8 mouse cellular contexts compared by ENCODE assay signal in genomic region chr9:58583267-58583641, GRCm38 (mm10). TPM values are rescaled to one million over a fixed set of nuclear protein-coding genes. Genes with fewer than 3 reads are reported as not detected.
DNase-seq lines count a peak whose midpoint lies in the region; ATAC-seq lines count a peak whose summit lies in the region.

No protein-coding gene starts in this region.

- no peak for ATAC-seq in neural tube, embryonic 11.5 days (ENCODE audit: insufficient read depth, low FRiP score, low TSS enrichment)
- no peak for ATAC-seq in heart, embryonic 14.5 days (ENCODE audit: insufficient number of reproducible peaks, insufficient read depth, low FRiP score, low read depth)
- no peak for ATAC-seq in liver, embryonic 11.5 days (replicated peaks; ENCODE audit: low FRiP score)
- ATAC-seq in neural tube, embryonic 13.5 days (ENCODE audit: low read depth): no peak

- peaks cover 7% of the 10 kb centered on the region; the same call in 1 of the 2 replicates for H3K4me1 ChIP-seq in neural tube, embryonic 11.5 days (ENCODE audit: control insufficient read depth, insufficient read depth, low read length)
- peaks cover 3 to 14% of the 10 kb centered on the region in 2 experiments; a peak in 3 of 4 replicates for H3K4me1 ChIP-seq in heart, embryonic 14.5 days (ENCODE audit: control insufficient read depth in 2 of 2, insufficient read depth in 2 of 2, low read length in 2 of 2)
- peaks cover 9% of the 10 kb centered on the region for H3K4me1 ChIP-seq in liver, embryonic 11.5 days (replicated peaks; ENCODE audit: control insufficient read depth, insufficient read depth, low read length)
- H3K4me1 ChIP-seq in neural tube, embryonic 13.5 days (replicated peaks): peaks cover 28% of the 10 kb centered on the region

- H3K4me3 ChIP-seq in neural tube, embryonic 11.5 days (ENCODE audit: low read depth, low read length): peak overlapping the region; percentile 96
- peak overlapping the region; percentile 56 to 100 for H3K4me3 ChIP-seq in heart, embryonic 14.5 days (ENCODE audit: control insufficient read depth in 1 of 2, insufficient read depth in 1 of 2, low read depth in 1 of 2, low read length in 2 of 2)
- H3K4me3 ChIP-seq in liver, embryonic 11.5 days (ENCODE audit: low read depth, low read length): peak overlapping the region; percentile 95
- H3K4me3 ChIP-seq in neural tube, embryonic 13.5 days: peak overlapping the region; percentile 92

- no peaks in the 10 kb centered on the region for H3K36me3 ChIP-seq in neural tube, embryonic 11.5 days (ENCODE audit: control insufficient read depth, insufficient read depth, low read length)
- H3K36me3 ChIP-seq in heart, embryonic 14.5 days (ENCODE audit: control insufficient read depth, insufficient read depth, low read length): no peaks in the 10 kb centered on the region
- H3K36me3 ChIP-seq in liver, embryonic 11.5 days (ENCODE audit: control insufficient read depth, insufficient read depth, low read length): no peaks in the 10 kb centered on the region
- no peaks in the 10 kb centered on the region for H3K36me3 ChIP-seq in neural tube, embryonic 13.5 days

- DNase-seq in neural tube, embryonic 11.5 days (ENCODE audit: low spot score): peak; percentile 43
- DNase-seq in neural tube, embryonic 10.5 days (ENCODE audit: extremely low spot score, low spot score): no peak
- peak; percentile 35 for DNase-seq in c-Kit-positive CD71-positive TER-119-positive erythroid progenitor cells, embryonic 14.5 days (ENCODE audit: low spot score)
- no peak for DNase-seq in liver, embryonic 11.5 days (ENCODE audit: low spot score)
- no peak for DNase-seq in left cerebral cortex, adult 18-20 months (ENCODE audit: low spot score in 2 of 2)
- DNase-seq in ovary, postnatal 10 days (ENCODE audit: low spot score): no peak

- H3K4me2 ChIP-seq in neural tube, embryonic 11.5 days (ENCODE audit: low read depth): peak overlapping the region; percentile 49
- peak overlapping the region; percentile 83 for H3K4me2 ChIP-seq in heart, embryonic 14.5 days (ENCODE audit: low read length)
- H3K4me2 ChIP-seq in liver, embryonic 11.5 days: peak overlapping the region; percentile 70
- H3K4me2 ChIP-seq in neural tube, embryonic 13.5 days: peak overlapping the region; percentile 76

- H3K27ac ChIP-seq in neural tube, embryonic 11.5 days (ENCODE audit: low read depth, low read length): peak overlapping the region; percentile 97
- H3K27ac ChIP-seq in heart, embryonic 14.5 days (replicated peaks in 1 of 2; ENCODE audit: control insufficient read depth in 1 of 2, insufficient read depth in 1 of 2, low read depth in 2 of 2, low read length in 2 of 2): peak overlapping the region; percentile 88 to 95
- H3K27ac ChIP-seq in liver, embryonic 11.5 days (ENCODE audit: low read depth, low read length): peak overlapping the region; percentile 90
- peak overlapping the region; percentile 98 for H3K27ac ChIP-seq in neural tube, embryonic 13.5 days (replicated peaks)

- no peaks in the 10 kb centered on the region for H3K27me3 ChIP-seq in neural tube, embryonic 11.5 days (ENCODE audit: control insufficient read depth, insufficient read depth, low read length)
- H3K27me3 ChIP-seq in heart, embryonic 14.5 days (ENCODE audit: control insufficient read depth, insufficient read depth, low read length): no peaks in the 10 kb centered on the region
- H3K27me3 ChIP-seq in liver, embryonic 11.5 days (replicated peaks; ENCODE audit: control insufficient read depth, insufficient read depth, low read length): no peaks in the 10 kb centered on the region
- H3K27me3 ChIP-seq in neural tube, embryonic 13.5 days: no peaks in the 10 kb centered on the region

- 2% methylated on average over 8 of the region's 8 CpGs for WGBS in neural tube, embryonic 11.5 days
- 3% methylated on average over 8 of the region's 8 CpGs for WGBS in heart, embryonic 14.5 days
- 1% methylated on average over 8 of the region's 8 CpGs for WGBS in liver, embryonic 11.5 days
- under 1% methylated on average over 8 of the region's 8 CpGs for WGBS in neural tube, embryonic 13.5 days

- no peaks in the 10 kb centered on the region for H3K9me3 ChIP-seq in neural tube, embryonic 11.5 days (ENCODE audit: control insufficient read depth, low read length)
- H3K9me3 ChIP-seq in heart, embryonic 14.5 days (ENCODE audit: control insufficient read depth, low read length): no peaks in the 10 kb centered on the region
- no peaks in the 10 kb centered on the region for H3K9me3 ChIP-seq in liver, embryonic 11.5 days (ENCODE audit: control insufficient read depth, low read length)
- no peaks in the 10 kb centered on the region for H3K9me3 ChIP-seq in neural tube, embryonic 13.5 days

- peak overlapping the region; percentile 97 for H3K9ac ChIP-seq in neural tube, embryonic 11.5 days (ENCODE audit: low read length)
- peak overlapping the region; percentile 88 for H3K9ac ChIP-seq in heart, embryonic 14.5 days (ENCODE audit: low read length)
- peak overlapping the region; percentile 94 for H3K9ac ChIP-seq in liver, embryonic 11.5 days (ENCODE audit: low read depth, low read length)
- H3K9ac ChIP-seq in neural tube, embryonic 13.5 days: peak overlapping the region; percentile 99

RNA-seq across cellular contexts. Expression of gene Nptn, which starts 1.2 kb away (rescaled TPM):
- polyA plus RNA-seq in neural tube, embryonic 11.5 days (2014; fragmentation: Nextera tagmentation; extraction: Ambion mirVana): 72.9 and 85.0 TPM in 2 replicates
- polyA plus RNA-seq in heart, embryonic 14.5 days (2014; fragmentation: Nextera tagmentation; extraction: Ambion mirVana): 133 and 136 TPM in 2 replicates
- 113 and 114 TPM in 2 replicates for polyA plus RNA-seq in liver, embryonic 11.5 days (2014; fragmentation: Nextera tagmentation; extraction: Ambion mirVana)
- 156 and 161 TPM in 2 replicates for polyA plus RNA-seq in neural tube, embryonic 13.5 days (2015; fragmentation: Nextera tagmentation; extraction: Ambion mirVana)
- total RNA-seq in left cerebral cortex, adult 18-20 months (2021): 100 to 1,000 TPM; 967 to 997 TPM

RNA-seq across cellular contexts. Expression of gene Cd276, which starts 28.0 kb away (rescaled TPM):
- 39.1 and 40.2 TPM in 2 replicates for polyA plus RNA-seq in neural tube, embryonic 11.5 days (2014; fragmentation: Nextera tagmentation; extraction: Ambion mirVana)
- polyA plus RNA-seq in heart, embryonic 14.5 days (2014; fragmentation: Nextera tagmentation; extraction: Ambion mirVana): 30.9 and 31.0 TPM in 2 replicates
- 14.9 and 17.8 TPM in 2 replicates for polyA plus RNA-seq in liver, embryonic 11.5 days (2014; fragmentation: Nextera tagmentation; extraction: Ambion mirVana)
- 40.7 and 42.1 TPM in 2 replicates for polyA plus RNA-seq in neural tube, embryonic 13.5 days (2015; fragmentation: Nextera tagmentation; extraction: Ambion mirVana)
- 1 to 10 TPM; 6.5 to 6.7 TPM for total RNA-seq in left cerebral cortex, adult 18-20 months (2021)

Comparison
In these comparisons a context has a peak if more than half of its experiments do, and no peak if none do; other contexts are left out.
1. DNase-seq: peak in neural tube, embryonic 11.5 days (single experiment) and c-Kit-positive CD71-positive TER-119-positive erythroid progenitor cells, embryonic 14.5 days (single experiment); none in neural tube, embryonic 10.5 days (single experiment), liver, embryonic 11.5 days (single experiment), left cerebral cortex, adult 18-20 months (0 of 2) and ovary, postnatal 10 days (single experiment).
2. Peak in every context shown above with its lines, with median percentiles within 50 percentile points of each other: H3K27ac ChIP-seq, H3K4me2 ChIP-seq, H3K4me3 ChIP-seq and H3K9ac ChIP-seq.